8 mouse cellular contexts compared by ENCODE assay signal in genomic region chr4:123282500-123282899, GRCm38 (mm10). TPM values are rescaled to one million over a fixed set of nuclear protein-coding genes. Genes with fewer than 3 reads are reported as not detected.
DNase-seq lines count a peak whose midpoint lies in the region.

No protein-coding gene starts in this region.

- H3K27me3 ChIP-seq in megakaryocyte, embryonic 14.5 days (replicated peaks): peaks cover 3% of the 10 kb centered on the region

- H3K36me3 ChIP-seq in megakaryocyte, embryonic 14.5 days (replicated peaks; ENCODE audit: low read length): peaks cover 27% of the 10 kb centered on the region

- peak overlapping the region; percentile 88 for H3K4me3 ChIP-seq in megakaryocyte, embryonic 14.5 days (replicated peaks)

- H3K4me1 ChIP-seq in megakaryocyte, embryonic 14.5 days: peaks cover 43% of the 10 kb centered on the region

- H3K9me3 ChIP-seq in megakaryocyte, embryonic 14.5 days: no peaks in the 10 kb centered on the region

- peak; percentile 95 to 97 for DNase-seq in adrenal gland, adult (ENCODE audit: inconsistent age in 2 of 2, low spot score in 1 of 2)
- peak; percentile 94 for DNase-seq in embryo, embryonic 10 days (ENCODE audit: low spot score)
- peak; percentile 90 for DNase-seq in gastrocnemius, postnatal 10 days
- DNase-seq in induced T-regulatory cell, adult 2 months (ENCODE audit: low read depth): peak; percentile 91
- DNase-seq in left cerebral cortex, adult 8-10 months (ENCODE audit: low spot score in 2 of 2): peak; percentile 76 to 79
- peak; percentile 85 to 88 for DNase-seq in right cerebral cortex, adult 2 months (ENCODE audit: low spot score in 2 of 2)
- DNase-seq in urinary bladder, postnatal 10 days (ENCODE audit: low spot score): peak; percentile 68

RNA-seq across cellular contexts. Expression of gene Pabpc4, which starts 20.3 kb away (rescaled TPM):
- 100 to 1,000 TPM; 279 to 289 TPM for total RNA-seq in gastrocnemius, postnatal 10 days (2021)
- 10 to 100 TPM; 40.2 to 43.2 (median 42.4) TPM for total RNA-seq in left cerebral cortex, adult 8-10 months (2022)
- polyA plus RNA-seq in megakaryocyte, embryonic 14.5 days (2012; ENCODE audit: insufficient read depth, low replicate concordance): 478 and 1,194 TPM in 2 replicates

RNA-seq across cellular contexts. Expression of gene Oxct2a, which starts 40.9 kb away (rescaled TPM):
- total RNA-seq in gastrocnemius, postnatal 10 days (2021): under 1 TPM in 1 of 2 experiments, not detected in 1; 0.34 TPM
- under 1 TPM in 2 of 4 experiments, not detected in 2; 0.20 to 0.26 TPM for total RNA-seq in left cerebral cortex, adult 8-10 months (2022)
- 0.56 TPM in 1 of 2 replicates, not detected in the other for polyA plus RNA-seq in megakaryocyte, embryonic 14.5 days (2012; ENCODE audit: insufficient read depth, low replicate concordance)

RNA-seq across cellular contexts. Expression of gene Heyl, which starts 49.1 kb away (rescaled TPM):
- total RNA-seq in gastrocnemius, postnatal 10 days (2021): 10 to 100 TPM; 21.2 to 27.4 TPM
- total RNA-seq in left cerebral cortex, adult 8-10 months (2022): 1 to 10 TPM; 3.9 to 6.5 (median 5.9) TPM
- not detected in 2 replicates for polyA plus RNA-seq in megakaryocyte, embryonic 14.5 days (2012; ENCODE audit: insufficient read depth, low replicate concordance)

Comparison
In these comparisons a context has a peak if more than half of its experiments do, and no peak if none do; other contexts are left out.
1. Peak in every context shown above with its lines: DNase-seq and H3K4me3 ChIP-seq.
2. RNA of gene Pabpc4, which starts 20.3 kb away (total RNA-seq): 279 to 289 TPM in gastrocnemius, postnatal 10 days; 40.2 to 43.2 TPM in left cerebral cortex, adult 8-10 months; every median in the first group is over 4 times any median in the second.